ENCODE assay signal across 7 mouse cellular contexts in the genomic region with DNA sequence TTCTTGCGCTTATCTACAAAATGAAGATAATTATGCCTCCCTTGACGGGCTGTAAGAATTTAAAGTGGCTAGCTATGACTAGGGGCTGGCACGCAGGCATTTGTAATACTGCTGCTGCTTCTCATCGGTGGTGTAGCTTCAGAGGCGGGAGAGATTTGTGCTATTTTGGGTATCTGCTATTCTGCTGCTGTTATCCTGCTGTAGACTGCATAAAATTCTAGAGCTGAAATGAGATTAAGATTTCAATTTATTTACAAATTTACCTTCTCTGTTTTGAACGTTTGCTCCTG. TPM values are rescaled to one million over a fixed set of nuclear protein-coding genes. Genes with fewer than 3 reads are reported as not detected.
DNase-seq lines count a peak whose midpoint lies in the region; ATAC-seq lines count a peak whose summit lies in the region.

No protein-coding gene starts in this region.

- 35% methylated on average over 6 of the region's 6 CpGs for WGBS in lung, embryonic 16.5 days
- 48% methylated on average over 6 of the region's 6 CpGs for whole genome bisulfite sequencing in forebrain, embryonic 14.5 days
- WGBS in limb, embryonic 13.5 days, result 54% methylated on average over 6 of the region's 6 CpGs
- WGBS in stomach, embryonic 16.5 days, result 50% methylated on average over 6 of the region's 6 CpGs

- H3K36me3 ChIP-seq in lung, embryonic 16.5 days (ENCODE audit: control insufficient read depth, insufficient read depth, low read length), result no peaks in the 10 kb centered on the region
- 0 out of 2 replicates have a peak, but pooled peaks cover 4% of the 10 kb centered on the region for H3K36me3 ChIP-seq in forebrain, embryonic 14.5 days (ENCODE audit: control insufficient read depth, insufficient read depth, low read length)
- H3K36me3 ChIP-seq in limb, embryonic 13.5 days, result no peaks in the 10 kb centered on the region
- no peaks in the 10 kb centered on the region for H3K36me3 ChIP-seq in stomach, embryonic 16.5 days (ENCODE audit: control insufficient read depth, insufficient read depth, low read length)

- no peaks in the 10 kb centered on the region for H3K9me3 ChIP-seq in lung, embryonic 16.5 days (ENCODE audit: control insufficient read depth, low read length)
- no peaks in the 10 kb centered on the region for H3K9me3 ChIP-seq in forebrain, embryonic 14.5 days (replicated peaks; ENCODE audit: control insufficient read depth, low read length)
- no peaks in the 10 kb centered on the region for H3K9me3 ChIP-seq in limb, embryonic 13.5 days
- no peaks in the 10 kb centered on the region for H3K9me3 ChIP-seq in stomach, embryonic 16.5 days (replicated peaks; ENCODE audit: control insufficient read depth, low read length)

- no peak for ATAC-seq in lung, embryonic 16.5 days (ENCODE audit: low read depth)
- ATAC-seq in forebrain, embryonic 14.5 days, result no peak
- ATAC-seq in limb, embryonic 13.5 days (ENCODE audit: low FRiP score, low read depth), result no peak
- ATAC-seq in stomach, embryonic 16.5 days (ENCODE audit: insufficient read depth, low FRiP score), result no peak
- ATAC-seq in megakaryocyte-erythroid progenitor cell, adult 5-6 weeks (replicated peaks; ENCODE audit: low FRiP score, low TSS enrichment, poor library complexity, severe bottlenecking), result no peak

- H3K9ac ChIP-seq in lung, embryonic 16.5 days (ENCODE audit: low read length), result peak overlapping the region; percentile 81; the same call in 1 of the 2 replicates
- H3K9ac ChIP-seq in forebrain, embryonic 14.5 days (ENCODE audit: low read length), result peak overlapping the region; percentile 95
- peak overlapping the region; percentile 94 for H3K9ac ChIP-seq in limb, embryonic 13.5 days
- H3K9ac ChIP-seq in stomach, embryonic 16.5 days (ENCODE audit: low read length), result peak overlapping the region; percentile 93

- H3K4me2 ChIP-seq in lung, embryonic 16.5 days (ENCODE audit: low read depth, low read length), result peak overlapping the region; percentile 95
- H3K4me2 ChIP-seq in forebrain, embryonic 14.5 days (ENCODE audit: low read length), result peak overlapping the region; percentile 88
- H3K4me2 ChIP-seq in limb, embryonic 13.5 days (replicated peaks), result peak overlapping the region; percentile 90
- peak overlapping the region; percentile 98 for H3K4me2 ChIP-seq in stomach, embryonic 16.5 days (ENCODE audit: low read depth, low read length)

- peak overlapping the region; percentile 86 for H3K4me3 ChIP-seq in lung, embryonic 16.5 days (ENCODE audit: low read length)
- H3K4me3 ChIP-seq in forebrain, embryonic 14.5 days (ENCODE audit: low read depth, low read length), result peak overlapping the region; percentile 95
- H3K4me3 ChIP-seq in limb, embryonic 13.5 days, result peak overlapping the region; percentile 95
- H3K4me3 ChIP-seq in stomach, embryonic 16.5 days (replicated peaks; ENCODE audit: low read length), result peak overlapping the region; percentile 92

- peaks cover 3% of the 10 kb centered on the region for H3K4me1 ChIP-seq in lung, embryonic 16.5 days (replicated peaks; ENCODE audit: control insufficient read depth, insufficient read depth, low read length)
- H3K4me1 ChIP-seq in forebrain, embryonic 14.5 days (ENCODE audit: control insufficient read depth, insufficient read depth, low read length), result peaks cover 6% of the 10 kb centered on the region
- peaks cover 10% of the 10 kb centered on the region for H3K4me1 ChIP-seq in limb, embryonic 13.5 days
- peaks cover 14% of the 10 kb centered on the region for H3K4me1 ChIP-seq in stomach, embryonic 16.5 days (ENCODE audit: control insufficient read depth, insufficient read depth, low read length)

- H3K27me3 ChIP-seq in lung, embryonic 16.5 days (ENCODE audit: control insufficient read depth, insufficient read depth, low read depth, low read length), result no peaks in the 10 kb centered on the region
- no peaks in the 10 kb centered on the region for H3K27me3 ChIP-seq in forebrain, embryonic 14.5 days (replicated peaks; ENCODE audit: control insufficient read depth, insufficient read depth, low read length)
- no peaks in the 10 kb centered on the region for H3K27me3 ChIP-seq in limb, embryonic 13.5 days
- H3K27me3 ChIP-seq in stomach, embryonic 16.5 days (ENCODE audit: control insufficient read depth, insufficient read depth, low read length), result no peaks in the 10 kb centered on the region

- H3K27ac ChIP-seq in lung, embryonic 16.5 days (ENCODE audit: low read length), result no peak overlapping the region
- H3K27ac ChIP-seq in forebrain, embryonic 14.5 days (ENCODE audit: low read depth, low read length), result no peak overlapping the region
- H3K27ac ChIP-seq in limb, embryonic 13.5 days, result no peak overlapping the region
- no peak overlapping the region for H3K27ac ChIP-seq in stomach, embryonic 16.5 days (ENCODE audit: low read length)

- DNase-seq in lung, postnatal 10 days, result no peak
- DNase-seq in forebrain, embryonic 14.5 days (ENCODE audit: low spot score), result peak; percentile 32
- no peak for DNase-seq in testis, postnatal 10 days (ENCODE audit: low spot score)

RNA-seq across cellular contexts. Expression of a gene that starts 1.1 kb away (rescaled TPM):
- polyA plus RNA-seq in lung, embryonic 16.5 days (2015; fragmentation: Nextera tagmentation; extraction: Ambion mirVana), result 10.3 and 10.9 TPM in 2 replicates
- polyA plus RNA-seq in forebrain, embryonic 14.5 days (2014; fragmentation: Nextera tagmentation; extraction: Ambion mirVana), result 20.4 and 26.6 TPM in 2 replicates
- 11.2 and 12.4 TPM in 2 replicates for polyA plus RNA-seq in limb, embryonic 13.5 days (2015; fragmentation: Nextera tagmentation; extraction: Ambion mirVana)
- 12.3 and 13.6 TPM in 2 replicates for polyA plus RNA-seq in stomach, embryonic 16.5 days (2015; fragmentation: Nextera tagmentation; extraction: Ambion mirVana)
- 44.0 and 50.6 TPM in 2 replicates for total RNA-seq in megakaryocyte-erythroid progenitor cell, adult 5-6 weeks (2014; fragmentation: Nextera tagmentation)
- total RNA-seq in megakaryocyte-erythroid progenitor cell, adult 5-6 weeks (2017), result 21.0 and 29.4 TPM in 2 replicates

RNA-seq across cellular contexts. Expression of a gene that starts 48.5 kb away (rescaled TPM):
- 0.39 and 0.54 TPM in 2 replicates for polyA plus RNA-seq in lung, embryonic 16.5 days (2015; fragmentation: Nextera tagmentation; extraction: Ambion mirVana)
- polyA plus RNA-seq in forebrain, embryonic 14.5 days (2014; fragmentation: Nextera tagmentation; extraction: Ambion mirVana), result 22.7 and 25.5 TPM in 2 replicates
- polyA plus RNA-seq in limb, embryonic 13.5 days (2015; fragmentation: Nextera tagmentation; extraction: Ambion mirVana), result 0.43 and 0.63 TPM in 2 replicates
- polyA plus RNA-seq in stomach, embryonic 16.5 days (2015; fragmentation: Nextera tagmentation; extraction: Ambion mirVana), result 1.2 and 1.6 TPM in 2 replicates
- 1.0 and 1.9 TPM in 2 replicates for total RNA-seq in megakaryocyte-erythroid progenitor cell, adult 5-6 weeks (2014; fragmentation: Nextera tagmentation)
- total RNA-seq in megakaryocyte-erythroid progenitor cell, adult 5-6 weeks (2017), result 0.38 and 0.76 TPM in 2 replicates

RNA-seq across cellular contexts. Expression of a gene that starts 57.5 kb away (rescaled TPM):
- polyA plus RNA-seq in lung, embryonic 16.5 days (2015; fragmentation: Nextera tagmentation; extraction: Ambion mirVana), result 9.5 and 9.8 TPM in 2 replicates
- polyA plus RNA-seq in forebrain, embryonic 14.5 days (2014; fragmentation: Nextera tagmentation; extraction: Ambion mirVana), result 18.4 and 24.9 TPM in 2 replicates
- polyA plus RNA-seq in limb, embryonic 13.5 days (2015; fragmentation: Nextera tagmentation; extraction: Ambion mirVana), result 11.3 and 11.5 TPM in 2 replicates
- polyA plus RNA-seq in stomach, embryonic 16.5 days (2015; fragmentation: Nextera tagmentation; extraction: Ambion mirVana), result 7.0 and 7.4 TPM in 2 replicates
- total RNA-seq in megakaryocyte-erythroid progenitor cell, adult 5-6 weeks (2014; fragmentation: Nextera tagmentation), result 51.3 and 53.5 TPM in 2 replicates
- total RNA-seq in megakaryocyte-erythroid progenitor cell, adult 5-6 weeks (2017), result 89.0 and 89.6 TPM in 2 replicates
